Mouse (Mus musculus): ENCODE measurements around the gene Abca7. TPM values are rescaled to one million over a fixed set of nuclear protein-coding genes. Genes with fewer than 3 reads are reported as not detected.
"Not testable (repeated sequence)": the region's sequence is repeated elsewhere in the genome, so short reads cannot be mapped to it uniquely, and the experiment has no call there.

Gene Abca7
- total RNA-seq, 2 experiments from 2014 or later, result 6.6 to 7.6 TPM

GRCm38 (mm10) chr10:80045364-80045763 is 49.1 kb downstream of the Abca7 start:
- not testable (repeated sequence) for DNase-seq (ENCODE audit: low spot score)

- DNase-seq (ENCODE audit: low spot score), result no peak
Observed at GRCm38 (mm10) chr10:80045766-80046165, 49.5 kb downstream of the Abca7 start.

GRCm38 (mm10) chr10:80047041-80047565 is 50.8 kb downstream of the Abca7 start, which contains the start of gene Gpx4:
Gene Gpx4 (plus strand): TSS chr10:80047166.
- no peak for DNase-seq (ENCODE audit: low spot score)

GRCm38 (mm10) chr10:80048396-80048795 is 52.1 kb downstream of the Abca7 start:
- no peak for DNase-seq (ENCODE audit: low spot score)

GRCm38 (mm10) chr10:80048834-80049233 is 52.5 kb downstream of the Abca7 start:
- no peak for DNase-seq (ENCODE audit: low spot score)

- DNase-seq (ENCODE audit: low spot score), result no peak
Observed at GRCm38 (mm10) chr10:80050244-80050643, 54.0 kb downstream of the Abca7 start.

- no peak for DNase-seq (ENCODE audit: low spot score)
Observed at GRCm38 (mm10) chr10:80050885-80051617, 54.8 kb downstream of the Abca7 start.

GRCm38 (mm10) chr10:80051618-80052373 is 55.5 kb downstream of the Abca7 start:
- DNase-seq (ENCODE audit: low spot score), result peak; percentile 66

GRCm38 (mm10) chr10:80052374-80052764 is 56.1 kb downstream of the Abca7 start:
- DNase-seq (ENCODE audit: low spot score), result no peak

- DNase-seq (ENCODE audit: low spot score), result peak; percentile 100
Observed at GRCm38 (mm10) chr10:80053259-80053780, 57.0 kb downstream of the Abca7 start.

- peak; percentile 59 for DNase-seq (ENCODE audit: low spot score)
Observed at GRCm38 (mm10) chr10:80053831-80054815, 57.8 kb downstream of the Abca7 start.

GRCm38 (mm10) chr10:80054911-80055310 is 58.6 kb downstream of the Abca7 start:
- DNase-seq (ENCODE audit: low spot score), result not testable (repeated sequence)

GRCm38 (mm10) chr10:80055364-80055763 is 59.1 kb downstream of the Abca7 start:
- DNase-seq (ENCODE audit: low spot score), result no peak

GRCm38 (mm10) chr10:80055891-80056290 is 59.6 kb downstream of the Abca7 start:
- DNase-seq (ENCODE audit: low spot score), result no peak

GRCm38 (mm10) chr10:80056506-80056905 is 60.2 kb downstream of the Abca7 start:
- DNase-seq (ENCODE audit: low spot score), result no peak

GRCm38 (mm10) chr10:80056976-80057682 is 60.8 kb downstream of the Abca7 start:
- DNase-seq (ENCODE audit: low spot score), result no peak

GRCm38 (mm10) chr10:80057683-80058326 is 61.5 kb downstream of the Abca7 start:
- no peak for DNase-seq (ENCODE audit: low spot score)

- DNase-seq (ENCODE audit: low spot score), result no peak
Observed at GRCm38 (mm10) chr10:80063104-80063503, 66.8 kb downstream of the Abca7 start.

- DNase-seq (ENCODE audit: low spot score), result no peak
Observed at GRCm38 (mm10) chr10:80063877-80064650, 67.8 kb downstream of the Abca7 start.
